Mouse (Mus musculus): ENCODE data around the gene Smarcc2.

- TF ChIP-seq MAX (IDR thresholded peaks at IDR 0.05) (no peak), CTCF (IDR thresholded peaks at IDR 0.05; ENCODE audit: control insufficient read depth, insufficient read depth, insufficient read length) (no peak), MYOD1 (IDR thresholded peaks at IDR 0.05; ENCODE audit: control insufficient read depth, insufficient read length, low read depth) (no peak), CEBPB (IDR thresholded peaks at IDR 0.05; ENCODE audit: low read depth) (no peak), MYOG (IDR thresholded peaks at IDR 0.05; ENCODE audit: control insufficient read depth, extremely low read depth, insufficient read length) (no peak), USF1 (IDR thresholded peaks at IDR 0.05; ENCODE audit: low read depth) (no peak), FOSL1 (IDR thresholded peaks at IDR 0.05; ENCODE audit: insufficient read depth, low read length, poor library complexity, severe bottlenecking) (no peak)
These were observed 35.7 kb downstream of the Smarcc2 start for GRCm38 (mm10) chr10:128494667-128495245.

All from C2C12 (cell line).